Mouse (Mus musculus) embryo, embryonic 9.5 days (tissue): ENCODE measurements around the gene Ccr5.

ENCODE experiments used
- DNase-seq: peaks from one replicate; pipeline ENCODE4 v3.0.0-alpha.2; 2017; ENCODE audit errors: extremely low spot score

Ccr5 gene

DNA sequence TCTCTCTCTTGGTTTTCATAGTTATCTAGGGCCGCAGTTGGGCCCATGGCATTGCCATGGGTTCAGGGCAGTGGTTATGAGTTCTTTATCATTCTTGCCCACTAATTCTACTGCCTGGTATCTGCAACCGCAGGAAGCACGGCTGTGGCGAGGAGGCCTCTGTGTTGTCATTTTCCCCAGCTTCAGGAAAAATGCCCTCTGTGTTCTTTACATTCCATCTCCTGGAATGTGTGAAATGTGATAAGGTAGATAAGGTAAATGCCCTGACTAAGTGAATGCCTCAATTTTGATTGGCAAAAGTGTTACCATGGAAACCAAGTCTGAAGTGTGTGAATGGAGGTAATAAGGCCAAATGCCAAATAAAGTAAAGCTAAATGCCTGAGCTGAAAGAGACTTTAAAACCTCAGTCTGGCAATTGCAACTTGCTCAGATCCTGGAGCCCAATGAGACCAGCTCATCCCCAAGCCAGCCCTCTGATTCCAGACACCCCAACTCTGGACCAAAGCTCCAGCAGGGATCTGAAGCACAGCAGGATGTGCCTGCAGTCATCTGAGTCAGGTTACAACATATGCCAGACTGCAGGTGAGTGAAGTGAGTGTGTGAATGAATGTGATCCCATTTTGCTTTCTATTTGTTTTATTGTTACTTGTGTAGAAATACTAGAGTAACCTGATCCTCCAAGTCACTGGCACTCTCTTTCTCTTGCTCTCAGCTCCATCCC lies 16.9 kb downstream of the Ccr5 start:
- DNase-seq = no peak

GRCm38 (mm10) chr9:124143678-124144077 lies 22.3 kb downstream of the Ccr5 start:
- no peak for DNase-seq

GRCm38 (mm10) chr9:124146307-124146706 lies 25.0 kb downstream of the Ccr5 start:
- DNase-seq = no peak
